Mouse (Mus musculus) heart, adult 2 months (tissue): Measurements from ENCODE around the gene Mapk11. TPM values are rescaled to one million over a fixed set of nuclear protein-coding genes. Genes with fewer than 3 reads are reported as not detected.

ENCODE experiments used
- DNase-seq, 2 experiments: peaks; one replicate each; pipeline ENCODE4 v3.0.0; 2021
- H3K27ac ChIP-seq: fragments of 200-600 bp; 2 replicates; pipeline ENCODE4 v1.8.1; 2022
- H3K27me3 ChIP-seq: fragments of 200-500 bp; 2 replicates; pipeline ENCODE4 v1.6.1; 2012; ENCODE audit warnings: mild to moderate bottlenecking, low read length, inconsistent platforms, mixed read lengths; ENCODE audit not compliant: control insufficient read depth, insufficient read depth
- H3K36me3 ChIP-seq: fragments of 200-500 bp; 2 replicates; pipeline ENCODE4 v1.6.1; 2012; ENCODE audit warnings: low read length, inconsistent platforms; ENCODE audit not compliant: control insufficient read depth, insufficient read depth
- H3K4me1 ChIP-seq: fragments of 200-500 bp; 2 replicates; pipeline ENCODE4 v1.6.1; 2011; ENCODE audit warnings: low read length; ENCODE audit not compliant: control insufficient read depth, insufficient read depth
- H3K4me3 ChIP-seq: fragments of 200-600 bp; 2 replicates; pipeline ENCODE4 v1.8.1; 2022
- H3K79me2 ChIP-seq: fragments of 200-500 bp; replicated peaks from 2 replicates; pipeline ENCODE4 v1.6.1; 2012; ENCODE audit warnings: mild to moderate bottlenecking, inconsistent platforms, low read length, moderate library complexity, mixed read lengths; ENCODE audit not compliant: control insufficient read depth, insufficient read depth
- H3K9ac ChIP-seq: fragments of 200-500 bp; 2 replicates; pipeline ENCODE4 v1.6.1; 2012; ENCODE audit warnings: low read depth, mild to moderate bottlenecking, control low read depth, inconsistent platforms, low read length, mixed read lengths
- CTCF ChIP-seq: fragments of 200-600 bp; IDR thresholded peaks from 2 replicates; pipeline ENCODE4 v1.8.1; 2022; ENCODE audit warnings: antibody characterized with exemption, mild to moderate bottlenecking, moderate library complexity
- EP300 ChIP-seq: fragments of 200-500 bp; IDR thresholded peaks from 2 replicates; pipeline ENCODE4 v1.6.1; 2011; ENCODE audit warnings: low read depth, low read length, control low read depth; ENCODE audit not compliant: insufficient read depth
- POLR2A ChIP-seq: fragments of 200-500 bp; IDR thresholded peaks from 2 replicates; pipeline ENCODE4 v1.6.1; 2011; ENCODE audit warnings: mild to moderate bottlenecking, low read depth, low read length, control low read depth; ENCODE audit not compliant: insufficient read depth
- WGBS: fragments of 180-500 bp; shearing (Covaris S2); methylation state at CpG from one replicate; pipeline ENCODE4 v1.1.7; 2018; 5-methylcytosine and 5-hydroxymethylcytosine counted together
- intact Hi-C: fragments of 180-260 bp; cut with DNase I; formaldehyde crosslinking; loops from one replicate; pipeline ENCODE4 v1.15.1; 2025
- polyA plus RNA-seq: library from polyadenylated mRNA; depleted of rRNA; stranded (reverse); fragments of >200 nt; gene quantifications from 2 replicates; pipeline ENCODE4 v1.2.3, GENCODE M21; 2012
- total RNA-seq, 2 experiments: library from RNA; stranded (reverse); gene quantifications; 2 replicates each; pipeline ENCODE4 v1.2.3; 2021

Gene Mapk11
- total and polyA plus RNA-seq, 3 experiments = 1.9 to 4.7 (median 2.0) TPM

GRCm38 (mm10) chr15:89161397-89161796 is 12.0 kb upstream of the Mapk11 start:
- DNase-seq = no peak
- Histone ChIP-seq H3K27me3 (no peaks in the 10 kb centered on the region), H3K27ac (no peak overlapping the region), H3K36me3 (no peaks in the 10 kb centered on the region), H3K4me1 (no peaks in the 10 kb centered on the region), H3K79me2 (no peaks in the 10 kb centered on the region), H3K9ac (no peak overlapping the region), H3K4me3 (no peak overlapping the region)
- intact Hi-C loops = no loop called here
- 89% methylated on average over 9 of the region's 9 CpGs for WGBS
- no peak for TF ChIP-seq POLR2A
- no peak for TF ChIP-seq EP300
- no peak for TF ChIP-seq CTCF

DNA sequence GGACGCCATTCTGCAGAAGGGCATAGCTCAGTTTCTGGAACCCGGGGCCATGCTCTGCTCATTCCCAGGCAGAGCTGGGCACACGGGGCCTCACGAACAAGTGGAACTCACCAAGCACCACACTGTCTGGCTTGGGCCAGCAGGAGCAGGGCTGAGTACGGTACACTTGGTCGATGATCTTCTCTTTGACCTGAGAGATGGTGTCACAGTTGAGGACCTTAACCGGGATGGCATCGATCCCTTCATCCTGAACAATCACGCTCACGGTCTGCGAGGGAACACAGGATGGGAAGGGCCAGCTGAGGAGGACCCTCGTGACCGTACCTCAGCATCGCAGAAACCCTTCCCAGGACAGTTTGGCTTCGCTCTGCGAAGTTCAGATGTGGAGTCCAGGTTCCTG is 9.1 kb upstream of the Mapk11 start:
- no peak overlapping the region for H3K27ac ChIP-seq
- TF ChIP-seq CTCF = no peak
- no peak for TF ChIP-seq POLR2A
- no peaks in the 10 kb centered on the region for H3K27me3 ChIP-seq
- no peaks in the 10 kb centered on the region for H3K79me2 ChIP-seq
- no peak overlapping the region for H3K4me3 ChIP-seq
- no peaks in the 10 kb centered on the region for H3K4me1 ChIP-seq
- H3K9ac ChIP-seq = no peak overlapping the region
- DNase-seq = no peak
- intact Hi-C loops = loop anchor here (2.0 to 5.0 kb wide), 3 partner anchors 36 to 52 kb away; partner anchors contain the start of genes Dennd6b, Ppp6r2 and Tubgcp6
- no peaks in the 10 kb centered on the region for H3K36me3 ChIP-seq
- WGBS = 95% methylated on average over 16 of the region's 16 CpGs

GRCm38 (mm10) chr15:89157954-89158353 is 8.5 kb upstream of the Mapk11 start:
- intact Hi-C loops = loop anchor here (2.0 to 5.0 kb wide), 3 partner anchors 36 to 53 kb away; partner anchors contain the start of genes Dennd6b, Ppp6r2 and Tubgcp6
- WGBS = 44% methylated on average over 7 of the region's 7 CpGs
- H3K9ac ChIP-seq = no peak overlapping the region
- H3K36me3 ChIP-seq = no peaks in the 10 kb centered on the region
- peak; percentile 72 to 76 for DNase-seq
- TF ChIP-seq EP300 = peak; percentile 62; the same call in 1 of the 2 replicates
- peak; percentile 83 for TF ChIP-seq CTCF
- no peak for TF ChIP-seq POLR2A
- H3K4me1 ChIP-seq = no peaks in the 10 kb centered on the region
- H3K4me3 ChIP-seq = no peak overlapping the region
- no peaks in the 10 kb centered on the region for H3K27me3 ChIP-seq
- H3K79me2 ChIP-seq = no peaks in the 10 kb centered on the region
- no peak overlapping the region for H3K27ac ChIP-seq

GRCm38 (mm10) chr15:89152312-89152711 is 2.9 kb upstream of the Mapk11 start:
- no peak overlapping the region for H3K27ac ChIP-seq
- intact Hi-C loops = no loop called here
- no peaks in the 10 kb centered on the region for H3K79me2 ChIP-seq
- no peaks in the 10 kb centered on the region for H3K27me3 ChIP-seq
- no peak overlapping the region for H3K9ac ChIP-seq
- TF ChIP-seq EP300 (no peak), CTCF (no peak), POLR2A (no peak)
- DNase-seq = no peak
- no peak overlapping the region for H3K4me3 ChIP-seq
- H3K4me1 ChIP-seq = peaks cover 4% of the 10 kb centered on the region
- H3K36me3 ChIP-seq = no peaks in the 10 kb centered on the region

GRCm38 (mm10) chr15:89150041-89150390 is 588 bp upstream of the Mapk11 start:
- peak overlapping the region; percentile 80 for H3K4me3 ChIP-seq
- peak overlapping the region; percentile 49 for H3K27ac ChIP-seq

DNA sequence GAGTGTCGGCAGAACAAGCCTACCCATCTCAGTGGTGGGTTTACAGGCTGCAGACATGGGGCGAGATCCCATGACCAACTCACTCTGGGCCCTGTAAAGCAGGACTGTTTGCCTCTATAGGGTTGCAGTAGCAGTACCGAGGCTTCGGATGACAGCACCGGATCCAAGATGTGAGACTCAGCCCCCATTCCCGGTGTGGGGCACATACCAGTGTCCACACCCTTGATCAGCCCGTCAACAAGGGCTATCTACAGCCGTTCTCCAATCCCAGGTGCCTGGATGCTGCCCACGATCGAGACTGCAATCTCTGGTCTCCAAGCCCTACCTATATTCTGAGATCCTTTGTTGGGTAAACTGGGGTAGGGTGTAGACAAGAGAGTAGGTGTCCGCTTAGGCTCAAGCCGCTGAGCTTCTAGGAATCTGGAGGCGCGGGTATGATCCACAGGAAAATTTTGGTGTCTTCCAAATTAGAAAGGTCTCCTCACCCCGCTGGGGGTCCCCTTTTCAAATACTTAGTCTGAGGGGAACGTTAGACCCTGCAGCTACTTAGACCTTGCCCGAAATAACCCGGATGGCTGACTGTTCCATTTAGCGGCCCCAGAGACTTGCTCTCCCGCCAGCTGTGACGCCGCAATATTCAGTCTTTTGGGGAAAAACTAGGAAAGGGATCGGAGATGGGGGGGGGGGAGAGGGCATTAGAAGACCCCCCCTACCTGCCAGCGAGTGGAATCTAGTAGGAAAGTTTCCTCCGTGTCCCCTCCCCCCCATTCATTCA is 745 bp downstream of the Mapk11 start:
- intact Hi-C loops = loop anchor here (10.0 kb wide), 1 partner anchor 226 kb away; the partner anchor contains the start of genes Odf3b, Sco2 and Tymp
- Histone ChIP-seq H3K36me3 (no peaks in the 10 kb centered on the region), H3K4me3 (peak overlapping the region; percentile 80), H3K9ac (peak overlapping the region; percentile 78), H3K79me2 (no peaks in the 10 kb centered on the region), H3K27me3 (no peaks in the 10 kb centered on the region), H3K27ac (peak overlapping the region; percentile 80), H3K4me1 (peaks cover 6% of the 10 kb centered on the region)
- TF ChIP-seq CTCF (no peak), POLR2A (no peak), EP300 (no peak)
- DNase-seq = no peak
- 11% methylated on average over 25 of the region's 25 CpGs for WGBS

More at GRCm38 (mm10) chr15:89150041-89150390, 588 bp upstream of the Mapk11 start:
- TF ChIP-seq POLR2A = no peak
- TF ChIP-seq CTCF = 0 out of 2 replicates have a peak, but pooled peaks have one; percentile 8
- WGBS = 10% methylated on average over 13 of the region's 13 CpGs
- intact Hi-C loops = no loop called here
- H3K36me3 ChIP-seq = no peaks in the 10 kb centered on the region
- H3K4me1 ChIP-seq = peaks cover 6% of the 10 kb centered on the region
- H3K9ac ChIP-seq = no peak overlapping the region
- no peaks in the 10 kb centered on the region for H3K27me3 ChIP-seq
- peak; percentile 32 to 52 for DNase-seq
- no peaks in the 10 kb centered on the region for H3K79me2 ChIP-seq
